Mouse (Mus musculus): Measurements from ENCODE around the gene Itga6. TPM values are rescaled to one million over a fixed set of nuclear protein-coding genes. Genes with fewer than 3 reads are reported as not detected.

The Itga6 gene
- total and polyA plus RNA-seq, 2 experiments from 2014 or later, result 33.8 to 69.2 TPM

DNA sequence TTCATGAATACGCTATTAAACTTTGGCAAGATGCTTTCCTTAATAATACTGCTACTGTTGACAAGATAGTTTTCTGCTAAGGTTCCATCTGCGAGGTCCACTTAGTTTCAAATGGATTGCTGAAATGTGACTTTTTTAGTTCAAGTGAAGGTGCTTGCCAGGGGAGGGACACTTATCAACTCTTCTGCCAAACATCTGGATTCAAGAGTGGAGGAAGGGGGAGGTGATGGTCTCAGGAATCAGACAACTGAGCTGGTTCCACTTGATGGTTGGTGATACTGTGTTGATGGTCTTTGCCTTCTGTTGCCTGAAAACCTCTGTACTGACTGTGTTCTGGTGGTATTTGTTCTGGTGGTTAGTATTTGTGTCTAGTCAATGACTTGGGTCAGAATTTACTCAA is 129.0 kb downstream of the Itga6 start:
- DNase-seq (ENCODE audit: low spot score) (no peak), ATAC-seq (ENCODE audit: insufficient read depth, low read depth) (no peak)
- Histone ChIP-seq H3K4me3 (ENCODE audit: low read depth, low read length) (peak overlapping the region; percentile 75; the same call in 1 of the 2 replicates), H3K27me3 (ENCODE audit: control insufficient read depth, insufficient read depth, low read length) (no peaks in the 10 kb centered on the region), H3K9me3 (replicated peaks; ENCODE audit: control insufficient read depth, low read length) (no peaks in the 10 kb centered on the region), H3K9ac (replicated peaks; ENCODE audit: low read depth, low read length) (no peak overlapping the region), H3K36me3 (replicated peaks; ENCODE audit: control insufficient read depth, insufficient read depth, low read length) (0 out of 2 replicates have a peak, but pooled peaks cover 3% of the 10 kb centered on the region), H3K4me2 (ENCODE audit: low read depth, low read length) (peak overlapping the region; percentile 87), H3K27ac (ENCODE audit: low read depth) (peak overlapping the region; percentile 92), H3K4me1 (ENCODE audit: control insufficient read depth, insufficient read depth) (peaks cover 22% of the 10 kb centered on the region)
- TF ChIP-seq EP300 (IDR thresholded peaks at IDR 0.05; ENCODE audit: low read depth) (no peak), CTCF (IDR thresholded peaks at IDR 0.05; ENCODE audit: low read depth) (no peak)
- WGBS, result 46% methylated on average over 2 of the region's 2 CpGs

DNA sequence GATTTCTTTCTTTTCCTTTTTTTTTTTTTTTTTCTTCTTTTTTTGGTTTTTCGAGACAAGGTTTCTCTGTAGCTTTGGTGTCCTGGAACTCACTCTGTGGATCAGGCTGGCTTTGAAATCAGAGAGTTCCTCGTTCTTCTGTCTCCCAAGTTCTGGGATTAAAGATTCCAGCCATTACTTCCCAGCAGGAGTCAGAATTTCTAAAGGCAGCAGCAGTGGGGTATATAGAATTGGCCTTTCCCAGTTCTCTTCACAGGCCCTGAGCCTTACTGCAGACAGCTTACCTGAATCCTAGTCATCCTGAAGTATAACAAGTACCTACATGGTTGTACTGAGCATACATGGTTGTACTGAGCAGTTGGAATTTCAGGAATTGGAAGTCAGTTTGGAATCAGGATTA is 129.4 kb downstream of the Itga6 start:
- no peak for TF ChIP-seq EP300 (IDR thresholded peaks at IDR 0.05; ENCODE audit: low read depth)
- TF ChIP-seq CTCF (IDR thresholded peaks at IDR 0.05; ENCODE audit: low read depth), result no peak
- WGBS, result 59% methylated on average over 2 of the region's 2 CpGs
- Histone ChIP-seq H3K9me3 (replicated peaks; ENCODE audit: control insufficient read depth, low read length) (no peaks in the 10 kb centered on the region), H3K27ac (ENCODE audit: low read depth) (peak overlapping the region; percentile 30; the same call in 1 of the 2 replicates), H3K4me2 (ENCODE audit: low read depth, low read length) (peak overlapping the region; percentile 87), H3K4me1 (ENCODE audit: control insufficient read depth, insufficient read depth) (peaks cover 25% of the 10 kb centered on the region), H3K4me3 (ENCODE audit: low read depth, low read length) (peak overlapping the region; percentile 2; the same call in 1 of the 2 replicates), H3K36me3 (replicated peaks; ENCODE audit: control insufficient read depth, insufficient read depth, low read length) (0 out of 2 replicates have a peak, but pooled peaks cover 3% of the 10 kb centered on the region), H3K9ac (replicated peaks; ENCODE audit: low read depth, low read length) (no peak overlapping the region; the same call in 1 of the 2 replicates), H3K27me3 (ENCODE audit: control insufficient read depth, insufficient read depth, low read length) (no peaks in the 10 kb centered on the region)
- no peak for ATAC-seq (ENCODE audit: insufficient read depth, low read depth)
- no peak for DNase-seq (ENCODE audit: low spot score)

DNA sequence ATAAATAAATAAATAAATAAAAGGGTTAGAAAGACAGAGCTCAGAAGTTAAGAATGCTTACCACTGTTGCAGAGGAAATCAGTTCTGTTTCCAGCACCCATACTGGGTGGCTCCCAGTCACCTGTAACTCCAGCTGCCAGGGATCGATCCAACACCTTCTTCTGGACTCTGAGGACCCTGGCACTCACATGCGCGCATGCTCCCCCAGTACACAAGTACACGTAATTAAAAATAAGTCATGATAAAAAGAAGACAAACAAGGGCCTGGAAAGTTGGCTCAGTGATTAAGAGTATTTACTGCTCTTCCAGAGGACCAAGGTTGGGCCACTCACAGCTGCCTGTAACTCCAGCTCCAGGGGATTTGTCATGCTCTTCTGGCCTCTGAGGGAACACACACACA is 132.4 kb downstream of the Itga6 start:
- Histone ChIP-seq H3K9ac (replicated peaks; ENCODE audit: low read depth, low read length) (no peak overlapping the region), H3K4me3 (ENCODE audit: low read depth, low read length) (no peak overlapping the region), H3K36me3 (replicated peaks; ENCODE audit: control insufficient read depth, insufficient read depth, low read length) (peaks cover 29% of the 10 kb centered on the region), H3K27ac (ENCODE audit: low read depth) (peak overlapping the region; percentile 67), H3K27me3 (ENCODE audit: control insufficient read depth, insufficient read depth, low read length) (no peaks in the 10 kb centered on the region), H3K4me2 (ENCODE audit: low read depth, low read length) (no peak overlapping the region), H3K9me3 (replicated peaks; ENCODE audit: control insufficient read depth, low read length) (no peaks in the 10 kb centered on the region), H3K4me1 (ENCODE audit: control insufficient read depth, insufficient read depth) (peaks cover 25% of the 10 kb centered on the region)
- WGBS, result 56% methylated on average over 4 of the region's 4 CpGs
- DNase-seq (ENCODE audit: low spot score) (no peak), ATAC-seq (ENCODE audit: insufficient read depth, low read depth) (no peak)
- TF ChIP-seq CTCF (IDR thresholded peaks at IDR 0.05; ENCODE audit: low read depth), result no peak
- no peak for TF ChIP-seq EP300 (IDR thresholded peaks at IDR 0.05; ENCODE audit: low read depth)

DNA sequence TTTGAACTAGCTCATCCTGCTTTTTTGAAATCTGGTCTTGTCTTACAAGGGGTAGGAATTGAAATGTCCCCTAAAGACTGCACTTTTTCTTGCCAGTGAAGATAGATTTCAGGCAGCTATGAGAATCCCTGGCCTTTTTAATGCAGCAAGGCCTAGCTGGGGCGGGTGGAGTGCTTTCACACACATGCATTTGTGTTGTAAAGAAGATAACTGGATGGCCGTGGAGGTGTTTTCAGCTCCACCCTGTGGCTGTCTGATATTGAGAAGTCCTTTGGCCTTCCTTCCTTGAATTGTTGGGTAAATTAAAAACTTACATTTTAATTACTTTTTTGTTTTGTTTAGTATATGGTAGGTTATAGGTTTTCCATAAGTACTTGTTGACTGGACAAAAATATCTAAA is 133.0 kb downstream of the Itga6 start:
- peaks cover 34% of the 10 kb centered on the region for H3K36me3 ChIP-seq (replicated peaks; ENCODE audit: control insufficient read depth, insufficient read depth, low read length)

GRCm38 (mm10) chr2:71878943-71879342 is 133.5 kb downstream of the Itga6 start:
- DNase-seq (ENCODE audit: low spot score) (no peak), ATAC-seq (ENCODE audit: insufficient read depth, low read depth) (no peak)
- peaks cover 24% of the 10 kb centered on the region for H3K4me1 ChIP-seq (ENCODE audit: control insufficient read depth, insufficient read depth)
- H3K27ac ChIP-seq (ENCODE audit: low read depth), result no peak overlapping the region
- no peak overlapping the region for H3K4me2 ChIP-seq (ENCODE audit: low read depth, low read length)
- no peaks in the 10 kb centered on the region for H3K9me3 ChIP-seq (replicated peaks; ENCODE audit: control insufficient read depth, low read length)
- peaks cover 39% of the 10 kb centered on the region for H3K36me3 ChIP-seq (replicated peaks; ENCODE audit: control insufficient read depth, insufficient read depth, low read length)
- TF ChIP-seq CTCF (IDR thresholded peaks at IDR 0.05; ENCODE audit: low read depth), result no peak
- TF ChIP-seq EP300 (IDR thresholded peaks at IDR 0.05; ENCODE audit: low read depth), result no peak
- H3K4me3 ChIP-seq (ENCODE audit: low read depth, low read length), result no peak overlapping the region
- no peaks in the 10 kb centered on the region for H3K27me3 ChIP-seq (ENCODE audit: control insufficient read depth, insufficient read depth, low read length)
- H3K9ac ChIP-seq (replicated peaks; ENCODE audit: low read depth, low read length), result no peak overlapping the region

More for the DNA sequence above, 133.0 kb downstream of the Itga6 start:
- WGBS, result 40% methylated on average over 2 of the region's 2 CpGs
- no peak overlapping the region for H3K9ac ChIP-seq (replicated peaks; ENCODE audit: low read depth, low read length)
- ATAC-seq (ENCODE audit: insufficient read depth, low read depth) (no peak), DNase-seq (ENCODE audit: low spot score) (no peak)
- peaks cover 25% of the 10 kb centered on the region for H3K4me1 ChIP-seq (ENCODE audit: control insufficient read depth, insufficient read depth)
- H3K27me3 ChIP-seq (ENCODE audit: control insufficient read depth, insufficient read depth, low read length), result no peaks in the 10 kb centered on the region
- TF ChIP-seq EP300 (IDR thresholded peaks at IDR 0.05; ENCODE audit: low read depth), result no peak
- peak; percentile 11; the same call in 1 of the 2 replicates for TF ChIP-seq CTCF (IDR thresholded peaks at IDR 0.05; ENCODE audit: low read depth)
- no peak overlapping the region for H3K4me3 ChIP-seq (ENCODE audit: low read depth, low read length)
- H3K9me3 ChIP-seq (replicated peaks; ENCODE audit: control insufficient read depth, low read length), result no peaks in the 10 kb centered on the region
- H3K27ac ChIP-seq (ENCODE audit: low read depth), result peak overlapping the region; percentile 67
- H3K4me2 ChIP-seq (ENCODE audit: low read depth, low read length), result no peak overlapping the region

Data from heart, postnatal 0 days (tissue).